In genomic region chr2:103084451-103084850, GRCm38 (mm10) we compare ENCODE assay signal across 10 mouse cellular contexts. TPM values are rescaled to one million over a fixed set of nuclear protein-coding genes. Genes with fewer than 3 reads are reported as not detected.
DNase-seq lines count a peak whose midpoint lies in the region; ATAC-seq lines count a peak whose summit lies in the region.
"Had no signal": no experiment of that assay in that cellular context is flagged by ENCODE, and none has a peak within 500 bp of the region (broad histone marks: within the 10 kb centered on the region; RNA-seq: fewer than 3 reads in every experiment).

No protein-coding gene starts in this region.

- no peaks in the 10 kb centered on the region for H3K4me1 ChIP-seq in forebrain, embryonic 14.5 days (ENCODE audit: control insufficient read depth, insufficient read depth, low read length)
- no peaks in the 10 kb centered on the region for H3K4me1 ChIP-seq in forebrain, embryonic 15.5 days
- H3K4me1 ChIP-seq: liver, embryonic 15.5 days; stomach, embryonic 15.5 days had no signal

- H3K36me3 ChIP-seq in forebrain, embryonic 14.5 days (ENCODE audit: control insufficient read depth, insufficient read depth, low read length) = peaks cover 16% of the 10 kb centered on the region
- peaks cover 10% of the 10 kb centered on the region; the same call in 1 of the 2 replicates for H3K36me3 ChIP-seq in forebrain, embryonic 15.5 days

- 61% methylated on average over 5 of the region's 5 CpGs for WGBS in forebrain, embryonic 14.5 days
- WGBS in forebrain, embryonic 15.5 days = 60% methylated on average over 5 of the region's 5 CpGs

- H3K4me3 ChIP-seq in forebrain, embryonic 14.5 days (ENCODE audit: low read depth, low read length) = no peak overlapping the region
- no peak overlapping the region for H3K4me3 ChIP-seq in forebrain, embryonic 15.5 days
- H3K4me3 ChIP-seq: liver, embryonic 15.5 days; stomach, embryonic 15.5 days had no signal

- H3K9me3 ChIP-seq in forebrain, embryonic 14.5 days (replicated peaks; ENCODE audit: control insufficient read depth, low read length) = no peaks in the 10 kb centered on the region
- H3K9me3 ChIP-seq in forebrain, embryonic 15.5 days = no peaks in the 10 kb centered on the region
- H3K9me3 ChIP-seq: liver, embryonic 15.5 days; stomach, embryonic 15.5 days had no signal

- DNase-seq in forebrain, embryonic 14.5 days (ENCODE audit: low spot score) = peak; percentile 46
- peak; percentile 8 to 28 for DNase-seq in left cerebral cortex, postnatal 25 days (ENCODE audit: low spot score in 2 of 2)
- DNase-seq in left cerebral cortex, postnatal 36 days (ENCODE audit: low spot score in 2 of 2) = no peak
- DNase-seq in fibroblast of lung, adult 2 months (ENCODE audit: low read depth) = peak; percentile 13
- no peak for DNase-seq in spleen, postnatal 36 days (ENCODE audit: low spot score in 2 of 2)
- no peak for DNase-seq in heart, postnatal 36 days

- no peak overlapping the region for H3K9ac ChIP-seq in forebrain, embryonic 14.5 days (ENCODE audit: low read length)
- no peak overlapping the region for H3K9ac ChIP-seq in forebrain, embryonic 15.5 days (replicated peaks)
- H3K9ac ChIP-seq: liver, embryonic 15.5 days; stomach, embryonic 15.5 days had no signal

- intact Hi-C loops in left cerebral cortex, postnatal 25 days (cut with DNase I) = no loop called here
- intact Hi-C loops in left cerebral cortex, postnatal 36 days (cut with DNase I) = no loop called here
- intact Hi-C loops in heart, postnatal 36 days (cut with DNase I) = loop anchor here (2.0 to 5.0 kb wide), 2 partner anchors 282 to 400 kb away; no protein-coding TSS in a partner anchor

- H3K27me3 ChIP-seq in forebrain, embryonic 14.5 days (replicated peaks; ENCODE audit: control insufficient read depth, insufficient read depth, low read length) = no peaks in the 10 kb centered on the region
- no peaks in the 10 kb centered on the region for H3K27me3 ChIP-seq in forebrain, embryonic 15.5 days
- H3K27me3 ChIP-seq: liver, embryonic 15.5 days; stomach, embryonic 15.5 days had no signal

- no peak overlapping the region for H3K27ac ChIP-seq in forebrain, embryonic 14.5 days (ENCODE audit: low read depth, low read length)
- no peak overlapping the region for H3K27ac ChIP-seq in forebrain, embryonic 15.5 days (replicated peaks)
- H3K27ac ChIP-seq: liver, embryonic 15.5 days; stomach, embryonic 15.5 days had no signal

- no peak overlapping the region for H3K4me2 ChIP-seq in forebrain, embryonic 14.5 days (ENCODE audit: low read length)
- no peak overlapping the region for H3K4me2 ChIP-seq in forebrain, embryonic 15.5 days (replicated peaks)
- H3K4me2 ChIP-seq: liver, embryonic 15.5 days; stomach, embryonic 15.5 days had no signal

- no peak for ATAC-seq in forebrain, embryonic 14.5 days
- no peak for ATAC-seq in forebrain, embryonic 15.5 days (replicated peaks)
- ATAC-seq in CD4-positive, CD25-positive, alpha-beta regulatory T cell, adult 4 months = peak; percentile 76

RNA-seq across cellular contexts. Expression of gene Apip, which starts 11.0 kb away (rescaled TPM):
- 52.4 and 61.6 TPM in 2 replicates for polyA plus RNA-seq in forebrain, embryonic 14.5 days (2014; fragmentation: Nextera tagmentation; extraction: Ambion mirVana)
- polyA plus RNA-seq in forebrain, embryonic 15.5 days (2015; fragmentation: Nextera tagmentation; extraction: Ambion mirVana) = 45.2 and 48.1 TPM in 2 replicates
- 10 to 100 TPM; 24.3 to 25.5 TPM for total RNA-seq in left cerebral cortex, postnatal 25 days (2021)
- 10 to 100 TPM; 19.5 to 22.7 TPM for total RNA-seq in left cerebral cortex, postnatal 36 days (2021)
- polyA plus RNA-seq in CD4-positive, CD25-positive, alpha-beta regulatory T cell, adult 4 months (2017; shearing (Covaris generic)) = 10 to 100 TPM; 19.3 to 28.6 TPM
- 10 to 100 TPM; 76.3 to 78.8 TPM for total RNA-seq in heart, postnatal 36 days (2021)

RNA-seq across cellular contexts. Expression of gene Pdhx, which starts 11.1 kb away (rescaled TPM):
- 63.8 and 67.5 TPM in 2 replicates for polyA plus RNA-seq in forebrain, embryonic 14.5 days (2014; fragmentation: Nextera tagmentation; extraction: Ambion mirVana)
- polyA plus RNA-seq in forebrain, embryonic 15.5 days (2015; fragmentation: Nextera tagmentation; extraction: Ambion mirVana) = 58.7 and 62.2 TPM in 2 replicates
- 10 to 100 TPM; 59.6 to 62.9 TPM for total RNA-seq in left cerebral cortex, postnatal 25 days (2021)
- 10 to 100 TPM; 53.3 to 54.1 TPM for total RNA-seq in left cerebral cortex, postnatal 36 days (2021)
- polyA plus RNA-seq in CD4-positive, CD25-positive, alpha-beta regulatory T cell, adult 4 months (2017; shearing (Covaris generic)) = 10 to 100 TPM; 17.0 to 24.1 TPM
- total RNA-seq in heart, postnatal 36 days (2021) = 100 to 1,000 TPM; 159 to 208 TPM

Comparison
In these comparisons a context has a peak if more than half of its experiments do, and no peak if none do; other contexts are left out.
1. DNase-seq: peak in forebrain, embryonic 14.5 days (single experiment), left cerebral cortex, postnatal 25 days (2 of 2) and fibroblast of lung, adult 2 months (single experiment); none in left cerebral cortex, postnatal 36 days (0 of 2), spleen, postnatal 36 days (0 of 2) and heart, postnatal 36 days (0 of 2).